Mouse (Mus musculus) neural tube, embryonic 14.5 days (tissue): ENCODE data around the gene Atxn1. TPM values are rescaled to one million over a fixed set of nuclear protein-coding genes. Genes with fewer than 3 reads are reported as not detected.

ENCODE experiments used
- ATAC-seq: fragments of 200-750 bp; cut with Nextera tagmentation; 2 replicates; pipeline ENCODE4 v1.8.0; 2017; ENCODE audit warnings: low read depth, mild to moderate bottlenecking, moderate TSS enrichment, moderate library complexity
- H3K27ac ChIP-seq: fragments of 300-500 bp; sonication (generic); 2 replicates; pipeline ENCODE4 v1.5.1; 2014; ENCODE audit warnings: low read depth, mild to moderate bottlenecking, control low read depth, low read length, moderate library complexity, mixed read lengths
- H3K27me3 ChIP-seq: fragments of 300-500 bp; sonication (generic); 2 replicates; pipeline ENCODE4 v1.6.1; 2014; ENCODE audit warnings: low read length; ENCODE audit not compliant: control insufficient read depth, insufficient read depth
- H3K36me3 ChIP-seq: fragments of 300-500 bp; sonication (generic); 2 replicates; pipeline ENCODE4 v1.6.1; 2014; ENCODE audit warnings: low read length, mixed read lengths; ENCODE audit not compliant: control insufficient read depth, insufficient read depth
- H3K4me1 ChIP-seq: fragments of 300-500 bp; sonication (generic); 2 replicates; pipeline ENCODE4 v1.6.1; 2014; ENCODE audit warnings: low read length; ENCODE audit not compliant: control insufficient read depth, insufficient read depth
- H3K4me2 ChIP-seq: fragments of 300-500 bp; sonication (generic); 2 replicates; pipeline ENCODE4 v1.6.1; 2014; ENCODE audit warnings: mild to moderate bottlenecking, low read depth, low read length, control low read depth
- H3K4me3 ChIP-seq: fragments of 300-500 bp; sonication (generic); 2 replicates; pipeline ENCODE4 v1.5.1; 2014; ENCODE audit warnings: low read depth, low read length, control low read depth, mixed read lengths
- H3K9ac ChIP-seq: fragments of 300-500 bp; sonication (generic); replicated peaks from 2 replicates; pipeline ENCODE4 v1.6.1; 2014; ENCODE audit warnings: low read depth, mild to moderate bottlenecking, control low read depth, low read length, mixed read lengths
- H3K9me3 ChIP-seq: fragments of 300-500 bp; sonication (generic); 2 replicates; pipeline ENCODE4 v1.6.1; 2016; ENCODE audit warnings: low read length; ENCODE audit not compliant: control insufficient read depth
- WGBS: fragments of 180-500 bp; shearing (Covaris S2); extraction: QIAGEN DNeasy Blood & Tissue Kit; methylation state at CpG from one replicate; pipeline ENCODE4 v1.1.7; 2014; 5-methylcytosine and 5-hydroxymethylcytosine counted together
- polyA plus RNA-seq: library from polyadenylated mRNA; unstranded; fragments of >200 nt; fragmentation: Nextera tagmentation; extraction: Ambion mirVana; gene quantifications from 2 replicates; pipeline ENCODE4 v1.2.1, GENCODE M21; 2014

Atxn1 gene
- polyA plus RNA-seq, 1 experiment from 2014 or later, result 9.4 TPM

DNA sequence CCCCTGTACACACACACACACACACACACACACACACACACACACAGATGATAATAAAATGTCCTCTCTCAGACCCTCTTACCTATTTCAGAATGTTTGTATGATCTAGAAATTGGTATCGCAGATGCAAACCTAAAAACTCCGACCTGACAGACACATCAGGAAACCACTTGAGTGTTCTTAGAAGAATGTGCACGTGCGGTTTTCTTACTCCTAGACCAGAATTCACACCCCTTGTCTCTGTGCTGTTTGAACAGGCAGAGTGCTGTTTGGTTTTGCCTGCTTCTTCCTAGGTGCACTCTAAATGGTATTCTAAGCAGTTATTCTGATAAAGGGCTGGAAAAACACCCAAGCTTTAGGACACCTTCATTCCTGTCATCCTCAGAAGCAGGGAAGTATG is 271.7 kb downstream of the Atxn1 start:
- peaks cover 2% of the 10 kb centered on the region; the same call in 1 of the 2 replicates for H3K9me3 ChIP-seq
- no peak overlapping the region for H3K9ac ChIP-seq
- ATAC-seq, result no peak
- no peak overlapping the region for H3K4me2 ChIP-seq
- no peaks in the 10 kb centered on the region for H3K4me1 ChIP-seq
- no peak overlapping the region for H3K27ac ChIP-seq
- H3K36me3 ChIP-seq, result no peaks in the 10 kb centered on the region
- H3K4me3 ChIP-seq, result no peak overlapping the region
- WGBS, result 90% methylated on average over 4 of the region's 4 CpGs
- H3K27me3 ChIP-seq, result no peaks in the 10 kb centered on the region

DNA sequence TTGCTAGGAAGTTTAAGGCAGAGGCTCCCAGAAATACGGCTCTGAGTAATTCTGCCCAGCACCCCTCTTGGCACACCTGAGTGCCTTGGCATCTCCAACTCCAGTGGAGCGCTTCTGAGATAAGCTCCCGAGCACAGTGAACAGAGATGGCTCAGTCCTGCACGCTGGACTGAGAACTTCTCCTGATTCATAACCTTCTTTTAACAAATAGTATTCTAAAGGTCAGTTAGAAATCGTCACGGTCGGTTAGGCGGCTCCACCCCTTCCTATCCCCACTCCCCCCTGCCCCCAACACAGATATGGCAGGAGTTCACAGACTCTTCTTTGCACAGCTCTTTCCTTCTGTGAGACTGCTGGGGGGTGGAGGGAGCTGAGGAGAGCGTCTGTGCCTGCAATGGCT is 272.4 kb downstream of the Atxn1 start:
- 65% methylated on average over 9 of the region's 9 CpGs for WGBS
- ATAC-seq, result no peak
- Histone ChIP-seq H3K9ac (no peak overlapping the region), H3K27me3 (no peaks in the 10 kb centered on the region), H3K27ac (no peak overlapping the region), H3K4me3 (no peak overlapping the region), H3K4me2 (no peak overlapping the region), H3K9me3 (peaks cover 2% of the 10 kb centered on the region; the same call in 1 of the 2 replicates), H3K4me1 (no peaks in the 10 kb centered on the region), H3K36me3 (no peaks in the 10 kb centered on the region)

DNA sequence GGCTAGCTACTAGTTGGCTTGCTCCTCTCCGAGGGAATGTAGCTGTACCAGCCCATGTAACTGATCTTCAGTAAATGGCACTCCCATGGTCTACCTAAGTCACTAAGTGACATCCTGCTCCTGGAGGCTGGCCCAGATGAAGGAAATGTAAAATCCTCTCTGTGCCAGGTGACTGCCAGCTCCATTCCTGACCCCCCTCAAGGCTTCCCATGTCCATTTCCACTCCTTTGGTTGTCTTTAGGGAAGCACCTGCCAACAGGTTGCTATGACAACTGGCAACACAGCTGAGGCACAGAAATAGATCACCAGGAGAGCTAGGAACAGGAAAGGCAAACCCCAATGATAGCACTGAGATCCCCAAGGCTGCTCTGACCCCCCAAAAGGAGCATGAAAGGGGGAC is 274.4 kb downstream of the Atxn1 start:
- no peak overlapping the region for H3K4me2 ChIP-seq
- WGBS, result 86% methylated on average over 1 of the region's 1 CpGs
- H3K9me3 ChIP-seq, result no peaks in the 10 kb centered on the region
- H3K9ac ChIP-seq, result no peak overlapping the region
- H3K4me1 ChIP-seq, result no peaks in the 10 kb centered on the region
- H3K27me3 ChIP-seq, result no peaks in the 10 kb centered on the region
- no peaks in the 10 kb centered on the region for H3K36me3 ChIP-seq
- no peak for ATAC-seq
- no peak overlapping the region for H3K27ac ChIP-seq
- H3K4me3 ChIP-seq, result no peak overlapping the region

DNA sequence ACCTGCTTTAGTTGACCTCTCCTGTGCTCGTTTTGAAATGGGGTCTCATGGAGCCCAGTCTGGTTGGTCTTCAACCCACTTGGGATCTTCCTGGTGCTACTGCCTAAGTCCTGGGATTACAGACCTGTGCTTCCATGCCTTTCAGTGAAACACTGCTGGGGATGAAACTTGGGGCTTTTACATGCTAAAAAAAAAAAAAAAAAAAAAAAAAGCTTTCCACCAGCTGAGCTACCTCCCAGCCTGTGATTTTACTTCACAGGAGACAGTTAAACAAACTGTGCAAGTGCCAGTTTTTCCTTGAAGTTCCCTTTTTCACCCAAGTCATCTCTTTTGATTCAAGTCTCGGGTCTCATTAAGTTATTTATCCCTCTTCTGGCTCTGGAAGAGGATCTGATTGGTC is 275.9 kb downstream of the Atxn1 start:
- Histone ChIP-seq H3K27ac (no peak overlapping the region), H3K9ac (no peak overlapping the region), H3K4me3 (no peak overlapping the region), H3K9me3 (no peaks in the 10 kb centered on the region), H3K4me2 (no peak overlapping the region), H3K36me3 (no peaks in the 10 kb centered on the region), H3K27me3 (no peaks in the 10 kb centered on the region), H3K4me1 (no peaks in the 10 kb centered on the region)
- ATAC-seq, result no peak
- 68% methylated on average over 2 of the region's 2 CpGs for WGBS

DNA sequence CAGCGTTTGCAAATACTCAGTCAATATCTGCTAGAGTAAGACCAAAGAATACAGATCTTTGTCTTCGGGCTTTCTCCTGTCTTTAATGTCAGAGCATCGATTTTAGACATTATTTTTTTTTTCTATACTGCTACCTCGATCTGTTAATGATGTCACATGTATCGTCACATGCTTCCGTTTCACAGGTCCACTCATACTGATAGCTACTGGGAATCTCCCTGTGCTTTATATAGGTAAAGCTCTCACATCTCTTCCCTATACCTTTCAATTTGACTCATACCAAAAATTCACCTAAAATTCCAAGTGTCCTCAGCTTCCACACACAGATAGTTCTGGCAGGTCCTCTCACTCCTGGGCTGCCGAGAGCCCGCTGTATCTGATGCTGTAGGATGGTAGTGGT is 277.2 kb downstream of the Atxn1 start:
- Histone ChIP-seq H3K27me3 (no peaks in the 10 kb centered on the region), H3K9ac (no peak overlapping the region), H3K9me3 (no peaks in the 10 kb centered on the region), H3K4me2 (no peak overlapping the region), H3K36me3 (no peaks in the 10 kb centered on the region), H3K27ac (no peak overlapping the region), H3K4me3 (no peak overlapping the region), H3K4me1 (no peaks in the 10 kb centered on the region)
- WGBS, result 91% methylated on average over 8 of the region's 8 CpGs
- no peak for ATAC-seq

DNA sequence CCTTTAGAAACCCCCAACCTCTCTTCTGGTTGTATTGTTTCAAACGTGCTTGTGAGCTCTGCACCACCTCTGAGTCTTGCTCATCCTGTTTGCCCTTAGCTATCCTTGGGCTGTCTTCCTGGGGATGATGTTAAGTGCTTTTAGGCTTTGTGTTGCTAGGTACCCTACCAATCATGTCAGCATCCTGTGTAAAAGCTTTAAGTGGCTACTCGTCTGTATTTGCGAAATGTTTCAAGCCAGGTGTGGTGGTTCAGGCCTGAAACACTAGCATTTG is 278.6 kb downstream of the Atxn1 start:
- WGBS, result 56% methylated on average over 3 of the region's 3 CpGs
- Histone ChIP-seq H3K9me3 (no peaks in the 10 kb centered on the region), H3K4me3 (no peak overlapping the region), H3K4me2 (no peak overlapping the region), H3K9ac (no peak overlapping the region), H3K27ac (no peak overlapping the region), H3K4me1 (no peaks in the 10 kb centered on the region), H3K27me3 (no peaks in the 10 kb centered on the region), H3K36me3 (no peaks in the 10 kb centered on the region)
- ATAC-seq, result no peak

DNA sequence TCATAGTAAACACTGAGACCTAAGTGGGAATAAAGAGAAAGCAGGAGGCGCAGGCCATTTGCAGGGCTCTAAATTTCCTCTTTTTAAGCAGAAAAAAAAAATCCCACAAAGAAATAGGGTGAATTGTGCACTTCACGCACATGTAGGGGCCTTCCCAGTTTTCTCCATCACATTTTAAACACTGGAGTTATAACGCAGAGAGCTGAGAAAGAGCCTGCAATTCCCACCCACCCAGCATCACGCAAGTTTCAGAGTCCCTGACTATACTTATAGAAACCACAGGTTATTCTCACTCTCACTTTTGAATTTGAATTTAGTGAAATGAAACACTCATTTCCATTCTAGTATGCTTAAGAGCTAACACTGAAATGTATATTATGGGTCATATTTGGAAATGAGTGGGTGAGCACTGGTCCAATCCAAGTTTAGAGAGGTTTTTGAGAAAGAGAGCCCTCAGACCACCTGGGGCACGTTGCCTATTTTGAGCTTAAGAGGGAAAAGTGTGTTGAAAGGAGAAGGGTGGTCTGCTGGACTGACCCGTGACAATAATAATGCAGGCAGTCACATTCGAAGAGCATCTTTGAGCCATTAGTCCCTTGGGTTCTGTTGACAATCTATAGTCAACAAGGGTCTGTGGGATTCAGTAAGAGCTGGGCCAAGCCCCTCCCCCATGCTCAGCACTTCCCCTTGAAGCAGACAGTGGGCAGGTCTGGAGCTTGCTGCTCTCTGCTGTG is 279.1 kb downstream of the Atxn1 start:
- no peak overlapping the region for H3K4me3 ChIP-seq
- H3K27me3 ChIP-seq, result no peaks in the 10 kb centered on the region
- H3K27ac ChIP-seq, result no peak overlapping the region
- H3K9ac ChIP-seq, result no peak overlapping the region
- no peak overlapping the region for H3K4me2 ChIP-seq
- no peaks in the 10 kb centered on the region for H3K36me3 ChIP-seq
- ATAC-seq, result no peak
- WGBS, result 81% methylated on average over 7 of the region's 7 CpGs
- no peaks in the 10 kb centered on the region for H3K9me3 ChIP-seq
- no peaks in the 10 kb centered on the region for H3K4me1 ChIP-seq

DNA sequence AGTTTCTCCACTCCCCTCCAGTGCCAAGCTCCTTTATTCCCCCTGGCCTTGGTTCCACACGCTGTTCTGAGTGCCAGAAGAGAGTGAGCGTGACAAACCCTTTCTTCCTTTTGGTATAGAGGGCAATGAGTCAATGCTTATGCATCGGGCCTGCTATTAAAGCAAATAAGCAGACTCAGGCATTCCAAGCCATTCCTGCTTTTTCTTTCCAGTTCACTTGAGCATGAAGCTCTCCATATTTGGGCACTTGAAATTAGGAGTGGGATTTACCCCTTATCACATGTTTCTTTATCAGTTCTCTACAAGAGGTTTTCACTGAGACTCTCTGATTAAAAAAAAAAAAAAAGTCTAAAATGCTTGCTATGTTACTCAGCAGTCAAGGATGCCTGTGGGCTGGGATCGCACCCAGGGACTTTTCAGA is 279.9 kb downstream of the Atxn1 start:
- ATAC-seq, result no peak
- Histone ChIP-seq H3K9me3 (no peaks in the 10 kb centered on the region), H3K9ac (no peak overlapping the region), H3K4me1 (no peaks in the 10 kb centered on the region), H3K4me2 (no peak overlapping the region), H3K27me3 (no peaks in the 10 kb centered on the region), H3K27ac (no peak overlapping the region), H3K4me3 (no peak overlapping the region), H3K36me3 (no peaks in the 10 kb centered on the region)
- 66% methylated on average over 4 of the region's 4 CpGs for WGBS

DNA sequence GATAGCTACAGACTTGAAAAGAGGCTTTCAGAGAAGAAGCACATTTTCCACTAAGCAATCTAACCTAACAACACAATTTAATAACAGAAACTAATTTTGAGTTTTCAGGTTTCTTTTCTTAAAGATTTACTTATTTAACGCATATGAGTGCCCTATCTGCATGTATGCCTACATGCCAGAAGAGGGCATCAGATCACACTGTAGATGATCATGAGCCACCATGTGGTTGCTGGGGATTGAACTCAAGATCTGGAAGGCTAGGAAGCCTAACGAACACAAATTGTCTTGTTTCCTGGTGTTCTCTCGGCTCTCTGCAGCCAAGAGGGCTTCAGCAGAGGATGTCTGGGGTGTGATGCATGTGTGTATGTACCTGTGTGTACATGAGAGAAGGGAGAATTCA is 280.8 kb downstream of the Atxn1 start:
- ATAC-seq, result no peak
- Histone ChIP-seq H3K27me3 (no peaks in the 10 kb centered on the region), H3K36me3 (no peaks in the 10 kb centered on the region), H3K9ac (no peak overlapping the region), H3K9me3 (no peaks in the 10 kb centered on the region), H3K4me3 (no peak overlapping the region), H3K27ac (no peak overlapping the region), H3K4me1 (no peaks in the 10 kb centered on the region), H3K4me2 (no peak overlapping the region)
- 69% methylated on average over 3 of the region's 3 CpGs for WGBS
